Mouse (Mus musculus): ENCODE measurements at regions not wholly inside any gene's neighbourhood (a gene's known extent, or its start where the extent isn't known, plus 50 kb on each side); places are given as distances from the start of the nearest gene placed in this dataset.

- Histone ChIP-seq H3K27me3 (no peaks in the 10 kb centered on the region), H3K4me1 (peaks cover 11% of the 10 kb centered on the region; the same call in 1 of the 2 replicates)
- 68% methylated on average over 3 of the region's 3 CpGs for WGBS
These were observed 147.3 kb downstream of the Dyrk2 start for GRCm38 (mm10) chr10:118722671-118723070.

GRCm38 (mm10) chr10:118736093-118736492 lies 133.9 kb downstream of the Dyrk2 start:
- Histone ChIP-seq H3K36me3 (no peaks in the 10 kb centered on the region), H3K9me3 (replicated peaks) (no peaks in the 10 kb centered on the region), H3K4me3 (replicated peaks) (no peak overlapping the region), H3K4me2 (no peak overlapping the region), H3K27ac (no peak overlapping the region), H3K4me1 (no peaks in the 10 kb centered on the region), H3K9ac (no peak overlapping the region), H3K27me3 (no peaks in the 10 kb centered on the region)
- ATAC-seq (replicated peaks; ENCODE audit: low FRiP score) = no peak
- 89% methylated on average over 4 of the region's 4 CpGs for WGBS

More at GRCm38 (mm10) chr10:118722671-118723070, 147.3 kb downstream of the Dyrk2 start:
- H3K27ac ChIP-seq = no peak overlapping the region
- H3K4me2 ChIP-seq = no peak overlapping the region
- H3K9me3 ChIP-seq (replicated peaks) = no peaks in the 10 kb centered on the region
- ATAC-seq (replicated peaks; ENCODE audit: low FRiP score) = no peak
- no peaks in the 10 kb centered on the region for H3K36me3 ChIP-seq
- H3K4me3 ChIP-seq (replicated peaks) = no peak overlapping the region
- no peak overlapping the region for H3K9ac ChIP-seq

DNA sequence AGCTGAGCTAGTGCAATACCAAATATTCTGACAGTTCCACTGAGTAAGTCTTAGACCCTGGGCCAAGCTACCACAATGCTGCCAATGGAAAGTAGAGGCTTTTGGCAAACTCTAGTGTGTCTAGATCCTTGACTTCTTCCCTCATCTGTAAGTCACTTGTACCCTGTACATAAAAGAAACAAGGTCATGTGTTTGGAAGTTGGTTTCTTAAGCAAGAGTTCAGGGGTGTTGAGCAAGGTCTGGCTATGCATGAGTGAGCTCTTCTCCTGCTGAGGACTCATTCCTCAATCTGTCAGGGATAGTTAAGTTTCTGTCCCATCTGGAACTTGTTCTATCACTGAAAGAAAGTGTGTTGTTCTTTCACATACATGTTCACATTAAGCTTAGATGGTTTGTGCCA lies 132.9 kb downstream of the Dyrk2 start:
- Histone ChIP-seq H3K27me3 (no peaks in the 10 kb centered on the region), H3K9ac (no peak overlapping the region), H3K9me3 (replicated peaks) (no peaks in the 10 kb centered on the region), H3K4me3 (replicated peaks) (no peak overlapping the region), H3K27ac (no peak overlapping the region), H3K36me3 (no peaks in the 10 kb centered on the region), H3K4me1 (no peaks in the 10 kb centered on the region), H3K4me2 (no peak overlapping the region)
- ATAC-seq (replicated peaks; ENCODE audit: low FRiP score) = 0 out of 2 replicates have a peak, but pooled peaks have one; percentile 22

- Histone ChIP-seq H3K4me1 (no peaks in the 10 kb centered on the region), H3K27ac (no peak overlapping the region), H3K9me3 (replicated peaks) (no peaks in the 10 kb centered on the region), H3K9ac (no peak overlapping the region), H3K4me3 (replicated peaks) (no peak overlapping the region), H3K36me3 (no peaks in the 10 kb centered on the region), H3K27me3 (no peaks in the 10 kb centered on the region), H3K4me2 (no peak overlapping the region)
- 73% methylated on average over 10 of the region's 10 CpGs for WGBS
- no peak for ATAC-seq (replicated peaks; ENCODE audit: low FRiP score)
These were observed 130.0 kb downstream of the Dyrk2 start for GRCm38 (mm10) chr10:118739849-118740481.

GRCm38 (mm10) chr10:118743831-118744230 lies 126.2 kb downstream of the Dyrk2 start:
- H3K27me3 ChIP-seq = no peaks in the 10 kb centered on the region
- no peak for ATAC-seq (replicated peaks; ENCODE audit: low FRiP score)
- H3K4me3 ChIP-seq (replicated peaks) = no peak overlapping the region
- no peak overlapping the region for H3K9ac ChIP-seq
- no peaks in the 10 kb centered on the region for H3K9me3 ChIP-seq (replicated peaks)
- H3K4me2 ChIP-seq = no peak overlapping the region
- 90% methylated on average over 9 of the region's 9 CpGs for WGBS
- no peak overlapping the region for H3K27ac ChIP-seq
- H3K36me3 ChIP-seq = no peaks in the 10 kb centered on the region
- peaks cover 12% of the 10 kb centered on the region for H3K4me1 ChIP-seq

DNA sequence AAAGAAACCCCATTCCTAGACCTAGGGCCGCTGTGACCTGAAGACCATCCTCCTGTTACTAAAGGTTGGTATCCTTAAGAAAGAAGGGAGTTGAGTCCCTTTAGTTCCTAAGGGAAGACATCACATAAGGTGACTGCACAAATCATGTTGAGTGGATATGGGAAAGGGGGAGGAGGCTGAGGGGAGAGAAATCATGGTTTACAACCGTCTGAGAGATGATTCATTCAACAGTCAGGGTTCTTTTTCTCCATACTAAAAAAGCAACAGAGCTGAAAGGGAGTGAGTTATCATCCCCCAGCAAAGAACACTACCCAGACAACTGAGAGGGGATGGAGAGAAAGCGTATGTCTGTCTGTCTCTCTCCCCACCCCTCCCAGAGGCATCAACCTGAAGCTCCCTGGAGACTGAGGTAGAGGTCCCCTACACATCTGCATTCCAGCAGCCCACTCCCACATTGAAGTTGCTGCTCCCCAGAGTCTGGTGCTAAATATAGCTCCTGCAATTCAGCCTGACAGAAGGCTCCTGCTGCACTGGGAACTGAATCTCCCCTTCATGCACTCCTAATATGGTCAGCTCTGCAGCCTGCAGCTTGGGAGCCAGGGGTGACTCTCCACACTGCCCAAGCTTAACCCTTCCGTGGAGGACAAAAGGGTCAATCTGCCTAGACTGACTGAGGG lies 123.2 kb downstream of the Dyrk2 start:
- H3K27me3 ChIP-seq = no peaks in the 10 kb centered on the region
- peaks cover 12% of the 10 kb centered on the region for H3K4me1 ChIP-seq
- H3K36me3 ChIP-seq = no peaks in the 10 kb centered on the region
- peak overlapping the region; percentile 74 for H3K27ac ChIP-seq
- 30% methylated on average over 4 of the region's 4 CpGs for WGBS
- no peak overlapping the region for H3K9ac ChIP-seq
- H3K9me3 ChIP-seq (replicated peaks) = no peaks in the 10 kb centered on the region
- H3K4me2 ChIP-seq = peak overlapping the region; percentile 12; the same call in 1 of the 2 replicates
- peak; percentile 91 for ATAC-seq (replicated peaks; ENCODE audit: low FRiP score)
- no peak overlapping the region for H3K4me3 ChIP-seq (replicated peaks)

DNA sequence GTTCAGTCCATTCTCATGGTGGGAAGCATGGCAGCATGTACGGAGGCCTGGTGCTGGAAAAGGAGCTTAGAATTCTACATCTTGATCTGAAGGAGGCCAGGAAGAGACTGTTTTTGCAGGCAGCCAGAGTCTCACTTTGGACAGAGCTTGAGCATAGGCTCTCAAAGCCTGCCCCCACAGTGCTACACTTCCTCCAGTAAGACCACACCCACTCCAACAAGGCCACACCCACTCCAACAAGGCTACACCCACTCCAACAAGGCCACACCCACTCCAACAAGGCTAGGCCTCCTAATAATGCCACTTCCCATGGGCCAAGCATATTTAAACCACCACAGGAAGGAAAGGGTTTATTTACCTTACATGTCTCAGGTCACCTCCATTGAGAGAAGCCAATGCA lies 121.0 kb downstream of the Dyrk2 start:
- Histone ChIP-seq H3K9me3 (replicated peaks) (no peaks in the 10 kb centered on the region), H3K4me1 (peaks cover 12% of the 10 kb centered on the region), H3K27ac (no peak overlapping the region), H3K27me3 (no peaks in the 10 kb centered on the region), H3K4me3 (replicated peaks) (no peak overlapping the region), H3K9ac (no peak overlapping the region), H3K4me2 (no peak overlapping the region), H3K36me3 (no peaks in the 10 kb centered on the region)
- ATAC-seq (replicated peaks; ENCODE audit: low FRiP score) = no peak
- 86% methylated on average over 1 of the region's 1 CpGs for WGBS

GRCm38 (mm10) chr10:118749756-118750155 lies 120.3 kb downstream of the Dyrk2 start:
- H3K27me3 ChIP-seq = no peaks in the 10 kb centered on the region
- H3K4me2 ChIP-seq = no peak overlapping the region
- H3K9ac ChIP-seq = no peak overlapping the region
- H3K4me3 ChIP-seq (replicated peaks) = no peak overlapping the region
- 81% methylated on average over 6 of the region's 6 CpGs for WGBS
- no peak overlapping the region for H3K27ac ChIP-seq
- H3K36me3 ChIP-seq = no peaks in the 10 kb centered on the region
- ATAC-seq (replicated peaks; ENCODE audit: low FRiP score) = no peak
- H3K9me3 ChIP-seq (replicated peaks) = no peaks in the 10 kb centered on the region
- H3K4me1 ChIP-seq = peaks cover 12% of the 10 kb centered on the region

- H3K9me3 ChIP-seq (replicated peaks) = no peaks in the 10 kb centered on the region
- no peak overlapping the region for H3K9ac ChIP-seq
- WGBS = 84% methylated on average over 2 of the region's 2 CpGs
- H3K27me3 ChIP-seq = no peaks in the 10 kb centered on the region
- ATAC-seq (replicated peaks; ENCODE audit: low FRiP score) = no peak
- no peak overlapping the region for H3K4me2 ChIP-seq
- no peaks in the 10 kb centered on the region for H3K36me3 ChIP-seq
- H3K4me1 ChIP-seq = peaks cover 12% of the 10 kb centered on the region
- H3K27ac ChIP-seq = no peak overlapping the region
- no peak overlapping the region for H3K4me3 ChIP-seq (replicated peaks)
These were observed 118.9 kb downstream of the Dyrk2 start for GRCm38 (mm10) chr10:118751110-118751509.

- H3K27ac ChIP-seq = no peak overlapping the region
- H3K36me3 ChIP-seq = no peaks in the 10 kb centered on the region
- H3K4me3 ChIP-seq (replicated peaks) = no peak overlapping the region
- no peaks in the 10 kb centered on the region for H3K9me3 ChIP-seq (replicated peaks)
- no peaks in the 10 kb centered on the region for H3K27me3 ChIP-seq
- H3K4me2 ChIP-seq = no peak overlapping the region
- no peak for ATAC-seq (replicated peaks; ENCODE audit: low FRiP score)
- WGBS = 69% methylated on average over 5 of the region's 5 CpGs
- no peak overlapping the region for H3K9ac ChIP-seq
- no peaks in the 10 kb centered on the region for H3K4me1 ChIP-seq
These were observed 116.8 kb downstream of the Dyrk2 start for GRCm38 (mm10) chr10:118753061-118753775.

GRCm38 (mm10) chr10:118754791-118755190 lies 115.2 kb downstream of the Dyrk2 start:
- no peaks in the 10 kb centered on the region for H3K4me1 ChIP-seq
- no peak overlapping the region for H3K4me3 ChIP-seq (replicated peaks)
- H3K27me3 ChIP-seq = no peaks in the 10 kb centered on the region
- H3K9me3 ChIP-seq (replicated peaks) = no peaks in the 10 kb centered on the region
- H3K36me3 ChIP-seq = no peaks in the 10 kb centered on the region
- no peak overlapping the region for H3K27ac ChIP-seq
- WGBS = 91% methylated on average over 13 of the region's 13 CpGs
- no peak overlapping the region for H3K4me2 ChIP-seq
- ATAC-seq (replicated peaks; ENCODE audit: low FRiP score) = no peak
- no peak overlapping the region for H3K9ac ChIP-seq

DNA sequence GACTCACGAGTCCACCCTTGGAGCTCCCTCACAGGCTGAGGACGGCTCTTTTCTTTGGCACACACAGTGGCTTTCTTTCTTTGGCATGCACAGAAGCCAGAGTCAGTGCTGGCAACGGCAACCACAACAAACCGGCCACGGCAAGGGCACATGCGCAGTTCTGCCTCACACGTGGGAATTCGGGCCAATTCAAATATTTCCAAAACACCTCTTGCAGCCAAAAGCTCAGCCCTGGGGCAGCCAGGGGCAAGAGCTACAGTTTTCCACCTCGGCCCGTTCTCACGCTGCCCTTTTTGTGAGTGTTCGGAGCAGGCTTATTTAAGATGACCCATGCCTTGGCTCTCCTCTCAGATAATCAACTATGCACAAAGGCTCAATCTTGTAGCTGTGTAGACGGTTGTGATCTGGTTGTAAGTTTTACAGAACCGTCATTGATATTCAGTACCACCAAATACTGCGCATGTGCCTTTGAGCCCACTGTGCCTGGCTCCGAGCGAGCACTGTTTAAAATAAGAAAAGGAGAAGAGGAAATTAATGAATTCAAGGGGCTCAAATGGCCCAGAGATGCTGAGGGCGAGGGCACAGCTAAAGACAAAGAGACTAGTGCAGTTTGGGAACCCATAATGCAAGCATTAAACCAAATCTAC lies 111.1 kb downstream of the Dyrk2 start:
- Histone ChIP-seq H3K9ac (no peak overlapping the region), H3K27me3 (no peaks in the 10 kb centered on the region), H3K36me3 (no peaks in the 10 kb centered on the region), H3K4me3 (replicated peaks) (no peak overlapping the region), H3K4me2 (no peak overlapping the region), H3K27ac (no peak overlapping the region), H3K9me3 (replicated peaks) (no peaks in the 10 kb centered on the region), H3K4me1 (0 out of 2 replicates have a peak, but pooled peaks cover 3% of the 10 kb centered on the region)
- WGBS = 85% methylated on average over 18 of the region's 18 CpGs
- ATAC-seq (replicated peaks; ENCODE audit: low FRiP score) = no peak
